Mouse (Mus musculus): Measurements from ENCODE around the gene Eif3d. TPM values are rescaled to one million over a fixed set of nuclear protein-coding genes. Genes with fewer than 3 reads are reported as not detected.

Gene Eif3d
- polyA plus RNA-seq, 1 experiment from 2014 or later, result 119 TPM

DNA sequence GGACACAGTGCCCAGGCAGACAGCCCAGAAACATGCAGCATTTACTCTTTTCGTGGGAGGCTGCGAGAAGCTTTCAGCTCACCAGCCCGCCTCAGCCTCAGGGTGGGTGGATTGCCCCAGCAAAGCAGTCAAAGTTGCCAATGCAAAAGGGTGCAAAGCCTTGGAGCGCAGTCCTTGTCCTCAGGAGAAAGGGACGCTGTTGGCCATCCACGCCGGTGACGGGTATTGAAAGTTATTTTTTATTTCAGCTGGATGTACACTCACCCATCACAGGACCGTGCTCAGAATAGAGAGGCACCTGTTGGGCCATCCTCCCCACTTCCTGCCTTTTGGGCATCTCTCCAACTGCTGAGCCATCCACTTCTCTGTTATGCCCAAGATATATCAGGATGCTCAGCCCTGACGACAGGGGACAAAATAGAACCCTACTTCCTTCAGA lies 8.8 kb upstream of the Eif3d start:
- ATAC-seq (ENCODE audit: low read depth), result no peak
- H3K9ac ChIP-seq (ENCODE audit: low read depth, low read length), result no peak overlapping the region
- 76% methylated on average over 10 of the region's 10 CpGs for WGBS (ENCODE audit: insufficient replicate concordance)

DNA sequence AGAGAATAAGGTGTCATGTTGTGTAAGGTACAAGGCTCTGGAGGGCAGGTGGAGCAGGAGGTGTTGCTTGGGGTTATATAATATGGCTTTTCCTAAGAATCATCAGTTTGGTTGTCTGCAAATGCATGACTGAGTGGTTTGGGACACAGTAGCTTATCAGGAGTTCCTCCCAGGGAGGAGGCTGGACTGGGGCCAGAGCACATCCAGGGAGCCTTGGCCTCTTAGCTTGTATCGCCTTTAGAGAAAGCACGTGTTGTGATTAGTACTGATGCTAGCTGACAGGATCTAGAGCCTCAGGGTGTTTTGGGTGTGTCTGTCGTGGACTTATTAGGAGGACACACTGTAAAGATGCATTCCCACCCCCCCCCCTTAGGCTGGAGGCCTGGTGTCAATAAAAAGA lies 7.0 kb upstream of the Eif3d start:
- H3K4me1 ChIP-seq (ENCODE audit: control insufficient read depth, low read depth, low read length), result peaks cover 40% of the 10 kb centered on the region
- no peaks in the 10 kb centered on the region for H3K36me3 ChIP-seq (ENCODE audit: control insufficient read depth, insufficient read depth)
- H3K27ac ChIP-seq (ENCODE audit: low read length), result peak overlapping the region; percentile 68
- no peaks in the 10 kb centered on the region for H3K9me3 ChIP-seq (replicated peaks; ENCODE audit: control insufficient read depth, low read length)
- H3K27me3 ChIP-seq (ENCODE audit: control insufficient read depth, insufficient read depth, low read depth, low read length), result no peaks in the 10 kb centered on the region
- peak overlapping the region; percentile 32 for H3K4me2 ChIP-seq (ENCODE audit: low read depth, low read length)
- H3K9ac ChIP-seq (ENCODE audit: low read depth, low read length), result no peak overlapping the region
- 0 out of 2 replicates have a peak overlapping the region, but pooled peaks have one; percentile 10 for H3K4me3 ChIP-seq (ENCODE audit: low read depth, low read length)
- peak; percentile 65 for ATAC-seq (ENCODE audit: low read depth)
- 43% methylated on average over 3 of the region's 3 CpGs for WGBS (ENCODE audit: insufficient replicate concordance)

More for the DNA sequence above, 8.8 kb upstream of the Eif3d start:
- H3K36me3 ChIP-seq (ENCODE audit: control insufficient read depth, insufficient read depth), result no peaks in the 10 kb centered on the region
- no peak overlapping the region for H3K27ac ChIP-seq (ENCODE audit: low read length)
- H3K9me3 ChIP-seq (replicated peaks; ENCODE audit: control insufficient read depth, low read length), result no peaks in the 10 kb centered on the region
- H3K4me3 ChIP-seq (ENCODE audit: low read depth, low read length), result no peak overlapping the region
- no peaks in the 10 kb centered on the region for H3K27me3 ChIP-seq (ENCODE audit: control insufficient read depth, insufficient read depth, low read depth, low read length)
- H3K4me2 ChIP-seq (ENCODE audit: low read depth, low read length), result no peak overlapping the region
- H3K4me1 ChIP-seq (ENCODE audit: control insufficient read depth, low read depth, low read length), result peaks cover 24% of the 10 kb centered on the region

DNA sequence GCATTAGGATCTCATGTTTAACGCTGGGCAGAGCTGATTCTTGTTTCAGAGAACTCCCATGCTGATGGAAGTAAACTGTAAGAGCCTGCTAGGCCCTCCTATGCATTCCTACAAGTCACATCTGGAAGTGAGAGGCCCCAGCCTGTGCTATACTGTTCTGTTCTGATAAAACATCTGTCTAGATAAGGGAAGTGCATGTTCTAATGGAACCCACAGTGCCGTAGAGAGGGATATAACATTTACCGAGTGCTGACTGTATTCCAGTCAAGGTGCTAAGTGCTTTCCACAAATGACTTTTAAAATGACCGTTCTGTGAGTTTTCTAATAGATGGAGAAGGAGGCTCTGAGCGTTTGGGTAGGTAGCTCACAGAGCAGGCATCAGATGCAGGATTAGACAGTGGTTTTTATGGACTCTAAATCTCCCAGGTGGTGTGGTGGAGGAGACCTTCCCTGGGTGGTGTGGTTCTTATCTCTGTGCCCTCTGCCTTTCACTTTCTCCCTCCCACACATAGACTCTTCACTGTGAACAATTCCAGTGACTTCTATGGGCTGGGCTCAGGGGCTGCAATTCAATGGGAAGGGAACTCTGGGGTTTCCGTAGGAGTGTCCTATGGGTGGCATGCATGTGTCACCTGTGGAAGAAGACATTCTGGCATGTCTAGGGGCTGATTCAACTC lies 3.7 kb upstream of the Eif3d start:
- H3K4me3 ChIP-seq (ENCODE audit: low read depth, low read length), result peak overlapping the region; percentile 40
- H3K4me1 ChIP-seq (ENCODE audit: control insufficient read depth, low read depth, low read length), result peaks cover 53% of the 10 kb centered on the region
- peak overlapping the region; percentile 48 for H3K9ac ChIP-seq (ENCODE audit: low read depth, low read length)
- no peaks in the 10 kb centered on the region for H3K9me3 ChIP-seq (replicated peaks; ENCODE audit: control insufficient read depth, low read length)
- H3K36me3 ChIP-seq (ENCODE audit: control insufficient read depth, insufficient read depth), result no peaks in the 10 kb centered on the region
- H3K27me3 ChIP-seq (ENCODE audit: control insufficient read depth, insufficient read depth, low read depth, low read length), result no peaks in the 10 kb centered on the region
- 25% methylated on average over 6 of the region's 6 CpGs for WGBS (ENCODE audit: insufficient replicate concordance)
- peak overlapping the region; percentile 63 for H3K4me2 ChIP-seq (ENCODE audit: low read depth, low read length)
- H3K27ac ChIP-seq (ENCODE audit: low read length), result peak overlapping the region; percentile 94
- ATAC-seq (ENCODE audit: low read depth), result peak; percentile 82

DNA sequence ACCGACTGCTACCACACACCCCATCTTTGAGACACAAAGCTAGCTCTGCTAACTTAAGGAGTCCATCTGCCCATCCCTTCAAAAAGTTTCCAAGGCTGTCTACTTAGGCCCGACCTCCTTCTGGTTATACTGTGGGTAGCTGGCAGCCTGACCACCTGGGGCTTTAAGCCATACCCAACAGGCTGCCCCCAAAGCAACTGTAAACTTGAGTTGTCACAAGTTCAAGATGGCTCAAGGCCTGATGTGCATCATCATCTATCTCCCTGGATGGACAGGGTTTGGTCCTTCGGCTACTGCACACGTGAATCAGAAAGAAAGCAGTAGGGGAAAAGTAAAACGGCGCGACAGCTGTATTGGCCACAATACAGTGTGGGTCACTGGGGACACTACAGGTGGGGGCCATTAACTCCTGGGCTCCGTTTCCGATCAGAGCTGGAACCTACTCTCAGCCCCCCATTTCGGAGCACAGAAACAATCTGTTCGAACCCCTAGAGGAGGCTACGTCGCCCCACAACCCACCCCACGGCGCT lies 608 bp downstream of the Eif3d start:
- ATAC-seq (ENCODE audit: low read depth), result no peak
- H3K4me1 ChIP-seq (ENCODE audit: control insufficient read depth, low read depth, low read length), result peaks cover 68% of the 10 kb centered on the region
- no peaks in the 10 kb centered on the region for H3K9me3 ChIP-seq (replicated peaks; ENCODE audit: control insufficient read depth, low read length)
- H3K27ac ChIP-seq (ENCODE audit: low read length), result peak overlapping the region; percentile 97
- no peaks in the 10 kb centered on the region for H3K27me3 ChIP-seq (ENCODE audit: control insufficient read depth, insufficient read depth, low read depth, low read length)
- H3K4me2 ChIP-seq (ENCODE audit: low read depth, low read length), result peak overlapping the region; percentile 78
- under 1% methylated on average over 15 of the region's 15 CpGs for WGBS (ENCODE audit: insufficient replicate concordance)
- peaks cover 36% of the 10 kb centered on the region for H3K36me3 ChIP-seq (ENCODE audit: control insufficient read depth, insufficient read depth)
- H3K9ac ChIP-seq (ENCODE audit: low read depth, low read length), result peak overlapping the region; percentile 87
- H3K4me3 ChIP-seq (ENCODE audit: low read depth, low read length), result peak overlapping the region; percentile 87

GRCm38 (mm10) chr15:77965117-77965528 lies 5.5 kb downstream of the Eif3d start:
- Histone ChIP-seq H3K27me3 (ENCODE audit: control insufficient read depth, insufficient read depth, low read depth, low read length) (no peaks in the 10 kb centered on the region), H3K27ac (ENCODE audit: low read length) (peak overlapping the region; percentile 92), H3K4me1 (ENCODE audit: control insufficient read depth, low read depth, low read length) (peaks cover 44% of the 10 kb centered on the region), H3K9me3 (replicated peaks; ENCODE audit: control insufficient read depth, low read length) (no peaks in the 10 kb centered on the region), H3K9ac (ENCODE audit: low read depth, low read length) (no peak overlapping the region; the same call in 1 of the 2 replicates), H3K36me3 (ENCODE audit: control insufficient read depth, insufficient read depth) (peaks cover 85% of the 10 kb centered on the region), H3K4me3 (ENCODE audit: low read depth, low read length) (no peak overlapping the region), H3K4me2 (ENCODE audit: low read depth, low read length) (peak overlapping the region; percentile 32)
- ATAC-seq (ENCODE audit: low read depth), result peak; percentile 92
- 40% methylated on average over 9 of the region's 9 CpGs for WGBS (ENCODE audit: insufficient replicate concordance)

GRCm38 (mm10) chr15:77962447-77962846 lies 8.2 kb downstream of the Eif3d start:
- Histone ChIP-seq H3K9ac (ENCODE audit: low read depth, low read length) (no peak overlapping the region), H3K4me3 (ENCODE audit: low read depth, low read length) (no peak overlapping the region), H3K4me1 (ENCODE audit: control insufficient read depth, low read depth, low read length) (peaks cover 29% of the 10 kb centered on the region), H3K27ac (ENCODE audit: low read length) (no peak overlapping the region), H3K27me3 (ENCODE audit: control insufficient read depth, insufficient read depth, low read depth, low read length) (no peaks in the 10 kb centered on the region), H3K36me3 (ENCODE audit: control insufficient read depth, insufficient read depth) (peaks cover 91% of the 10 kb centered on the region), H3K4me2 (ENCODE audit: low read depth, low read length) (no peak overlapping the region), H3K9me3 (replicated peaks; ENCODE audit: control insufficient read depth, low read length) (no peaks in the 10 kb centered on the region)
- WGBS (ENCODE audit: insufficient replicate concordance), result 93% methylated on average over 5 of the region's 5 CpGs
- no peak for ATAC-seq (ENCODE audit: low read depth)

DNA sequence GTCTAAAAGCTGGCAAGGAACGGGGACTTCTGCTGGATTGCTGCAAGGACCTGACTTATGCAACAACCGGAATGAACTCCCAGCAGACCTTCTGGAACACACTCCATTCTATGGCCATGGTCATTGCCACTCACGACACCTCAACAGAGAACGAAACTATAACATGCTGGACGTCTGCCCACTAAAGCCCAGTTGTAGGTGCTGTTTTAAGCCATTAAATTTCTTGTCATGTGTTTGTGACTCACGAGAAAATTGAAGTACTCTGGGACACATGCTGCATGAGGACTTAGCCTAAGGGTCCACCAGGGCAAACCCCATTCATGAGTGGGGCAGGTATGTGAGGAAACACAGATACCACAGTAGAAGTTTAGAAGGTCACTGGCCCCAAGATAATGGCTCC lies 9.9 kb downstream of the Eif3d start:
- H3K4me2 ChIP-seq (ENCODE audit: low read depth, low read length), result no peak overlapping the region
- no peak overlapping the region for H3K9ac ChIP-seq (ENCODE audit: low read depth, low read length)
- H3K4me3 ChIP-seq (ENCODE audit: low read depth, low read length), result no peak overlapping the region
- H3K36me3 ChIP-seq (ENCODE audit: control insufficient read depth, insufficient read depth), result peaks cover 73% of the 10 kb centered on the region
- 81% methylated on average over 6 of the region's 6 CpGs for WGBS (ENCODE audit: insufficient replicate concordance)
- peaks cover 33% of the 10 kb centered on the region for H3K4me1 ChIP-seq (ENCODE audit: control insufficient read depth, low read depth, low read length)
- H3K27ac ChIP-seq (ENCODE audit: low read length), result no peak overlapping the region
- H3K27me3 ChIP-seq (ENCODE audit: control insufficient read depth, insufficient read depth, low read depth, low read length), result peaks cover 10% of the 10 kb centered on the region
- H3K9me3 ChIP-seq (replicated peaks; ENCODE audit: control insufficient read depth, low read length), result no peaks in the 10 kb centered on the region
- ATAC-seq (ENCODE audit: low read depth), result no peak

DNA sequence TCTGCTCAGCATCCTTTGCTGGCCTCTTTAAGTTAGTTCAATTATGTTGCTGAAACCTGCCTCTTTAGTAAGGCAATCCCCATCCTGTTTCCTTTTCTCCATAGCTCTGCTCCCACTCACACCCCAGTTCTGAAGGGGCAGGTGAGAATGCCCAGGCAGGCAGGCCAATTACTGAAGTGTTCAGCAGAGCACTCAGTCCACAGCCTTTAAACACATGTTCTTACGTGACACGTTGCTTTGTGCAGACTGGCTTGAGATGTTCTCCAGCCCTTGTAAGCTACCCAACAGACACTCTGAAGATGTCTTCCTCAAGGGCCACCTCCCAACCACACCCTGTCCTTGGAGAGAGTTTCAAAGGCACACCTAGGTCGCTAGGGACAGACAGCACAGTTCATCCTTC lies 12.5 kb downstream of the Eif3d start:
- Histone ChIP-seq H3K27me3 (ENCODE audit: control insufficient read depth, insufficient read depth, low read depth, low read length) (peaks cover 21% of the 10 kb centered on the region), H3K4me1 (ENCODE audit: control insufficient read depth, low read depth, low read length) (peaks cover 20% of the 10 kb centered on the region), H3K4me2 (ENCODE audit: low read depth, low read length) (no peak overlapping the region), H3K27ac (ENCODE audit: low read length) (no peak overlapping the region), H3K4me3 (ENCODE audit: low read depth, low read length) (no peak overlapping the region), H3K9me3 (replicated peaks; ENCODE audit: control insufficient read depth, low read length) (no peaks in the 10 kb centered on the region), H3K9ac (ENCODE audit: low read depth, low read length) (no peak overlapping the region), H3K36me3 (ENCODE audit: control insufficient read depth, insufficient read depth) (peaks cover 47% of the 10 kb centered on the region)
- no peak for ATAC-seq (ENCODE audit: low read depth)
- 50% methylated on average over 3 of the region's 3 CpGs for WGBS (ENCODE audit: insufficient replicate concordance)

- Histone ChIP-seq H3K4me1 (ENCODE audit: control insufficient read depth, low read depth, low read length) (peaks cover 20% of the 10 kb centered on the region), H3K27me3 (ENCODE audit: control insufficient read depth, insufficient read depth, low read depth, low read length) (peaks cover 21% of the 10 kb centered on the region), H3K4me2 (ENCODE audit: low read depth, low read length) (no peak overlapping the region), H3K9me3 (replicated peaks; ENCODE audit: control insufficient read depth, low read length) (no peaks in the 10 kb centered on the region), H3K36me3 (ENCODE audit: control insufficient read depth, insufficient read depth) (peaks cover 43% of the 10 kb centered on the region), H3K9ac (ENCODE audit: low read depth, low read length) (no peak overlapping the region), H3K27ac (ENCODE audit: low read length) (no peak overlapping the region), H3K4me3 (ENCODE audit: low read depth, low read length) (no peak overlapping the region)
- WGBS (ENCODE audit: insufficient replicate concordance), result 48% methylated on average over 5 of the region's 5 CpGs
- ATAC-seq (ENCODE audit: low read depth), result no peak
These were observed 13.0 kb downstream of the Eif3d start for GRCm38 (mm10) chr15:77957625-77958024.
